Mouse (Mus musculus): ENCODE data around the gene Vcam1. TPM values are rescaled to one million over a fixed set of nuclear protein-coding genes. Genes with fewer than 3 reads are reported as not detected.
A peak's percentile ranks its signal among the peaks of the same experiment; 100 is the strongest.

Gene Vcam1
- polyA plus RNA-seq, 1 experiment from 2014 or later: 67.4 TPM

GRCm38 (mm10) chr3:116129841-116130595 is 530 bp upstream of the Vcam1 start:
- Histone ChIP-seq H3K36me3 (ENCODE audit: control insufficient read depth, insufficient read depth, low read length) (no peaks in the 10 kb centered on the region), H3K4me1 (replicated peaks; ENCODE audit: control insufficient read depth, insufficient read depth, low read length) (no peaks in the 10 kb centered on the region; the same call in 1 of the 2 replicates), H3K4me2 (no peak overlapping the region; the same call in 1 of the 2 replicates), H3K9me3 (ENCODE audit: control insufficient read depth, low read length) (no peaks in the 10 kb centered on the region), H3K27me3 (replicated peaks; ENCODE audit: control insufficient read depth, insufficient read depth, low read length) (no peaks in the 10 kb centered on the region), H3K27ac (ENCODE audit: low read depth, low read length) (no peak overlapping the region), H3K9ac (ENCODE audit: low read depth, low read length) (no peak overlapping the region), H3K4me3 (ENCODE audit: low read depth, low read length) (no peak overlapping the region)
- ATAC-seq (replicated peaks; ENCODE audit: low FRiP score): no peak
- 40% methylated on average over 4 of the region's 4 CpGs for WGBS
- no peak for DNase-seq (ENCODE audit: low spot score)

DNA sequence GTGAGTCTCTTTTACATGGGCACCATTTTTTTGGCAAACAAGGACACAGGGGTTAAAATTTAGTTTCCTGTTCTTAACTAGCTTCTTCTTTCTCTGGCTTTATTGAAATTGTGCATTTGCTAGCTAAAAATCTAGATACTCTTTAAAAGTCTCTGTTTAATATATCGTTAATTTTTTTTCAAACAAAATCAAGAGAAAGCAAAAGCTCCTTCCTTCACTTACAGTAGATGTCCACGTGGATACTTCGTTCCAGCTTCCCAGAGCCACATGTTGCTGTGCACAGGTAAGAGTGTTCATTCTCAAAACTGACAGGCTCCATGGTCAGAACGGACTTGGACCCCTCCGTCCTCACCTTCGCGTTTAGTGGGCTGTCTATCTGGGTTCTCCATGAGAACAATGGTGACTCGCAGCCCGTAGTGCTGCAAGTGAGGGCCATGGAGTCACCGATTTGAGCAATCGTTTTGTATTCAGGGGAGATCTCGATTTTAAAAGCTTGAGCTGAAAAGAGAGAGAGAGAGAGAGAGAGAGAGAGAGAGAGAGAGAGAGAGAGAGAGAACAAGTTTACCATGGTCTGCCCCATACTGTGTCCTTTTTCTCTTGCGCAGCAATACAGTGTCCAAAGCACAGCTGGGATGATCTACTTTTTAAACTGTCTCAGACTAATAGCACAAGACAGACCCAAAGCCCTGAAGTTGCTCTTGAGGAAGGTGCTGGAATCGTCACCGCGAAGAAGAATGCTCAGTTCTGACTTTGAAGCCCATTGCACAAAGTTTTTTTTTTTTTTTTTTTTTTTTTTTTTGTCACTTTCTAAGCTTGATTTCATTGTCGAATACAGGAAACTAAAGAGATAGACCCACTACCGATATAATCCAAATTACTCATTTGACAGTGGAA is 930 bp downstream of the Vcam1 start:
- Histone ChIP-seq H3K4me1 (replicated peaks; ENCODE audit: control insufficient read depth, insufficient read depth, low read length) (no peaks in the 10 kb centered on the region; the same call in 1 of the 2 replicates), H3K4me3 (ENCODE audit: low read depth, low read length) (peak overlapping the region; percentile 43), H3K4me2 (peak overlapping the region; percentile 58), H3K9ac (ENCODE audit: low read depth, low read length) (peak overlapping the region; percentile 40), H3K9me3 (ENCODE audit: control insufficient read depth, low read length) (no peaks in the 10 kb centered on the region), H3K27ac (ENCODE audit: low read depth, low read length) (no peak overlapping the region), H3K36me3 (ENCODE audit: control insufficient read depth, insufficient read depth, low read length) (peaks cover 2% of the 10 kb centered on the region; the same call in 1 of the 2 replicates), H3K27me3 (replicated peaks; ENCODE audit: control insufficient read depth, insufficient read depth, low read length) (no peaks in the 10 kb centered on the region)
- ATAC-seq (replicated peaks; ENCODE audit: low FRiP score) (0 out of 2 replicates have a peak, but pooled peaks have one; percentile 36), DNase-seq (ENCODE audit: low spot score) (no peak)
- WGBS: 65% methylated on average over 18 of the region's 18 CpGs

- no peaks in the 10 kb centered on the region for H3K9me3 ChIP-seq (ENCODE audit: control insufficient read depth, low read length)
These were observed 1.7 kb downstream of the Vcam1 start for GRCm38 (mm10) chr3:116127836-116128235.

DNA sequence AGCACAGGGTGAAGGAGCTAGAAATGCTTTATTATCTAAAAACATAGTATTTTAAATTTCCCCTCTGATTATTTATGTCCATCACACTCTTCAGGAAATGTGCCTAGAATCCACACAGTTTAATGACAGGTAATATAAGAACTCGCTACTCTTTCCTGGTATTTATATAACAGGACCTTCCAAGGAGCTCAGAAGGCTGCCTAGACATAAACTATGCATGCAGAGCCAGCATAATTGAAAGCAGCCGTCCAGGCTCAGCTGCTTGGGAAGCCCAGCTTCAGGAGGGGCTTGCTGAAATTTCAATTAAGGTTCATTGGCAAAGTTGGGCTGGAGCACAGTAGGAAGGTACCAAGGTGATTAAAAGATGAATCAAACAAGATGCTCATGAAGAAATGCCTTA is 2.2 kb downstream of the Vcam1 start:
- Histone ChIP-seq H3K9ac (ENCODE audit: low read depth, low read length) (0 out of 2 replicates have a peak overlapping the region, but pooled peaks have one; percentile 48), H3K27ac (ENCODE audit: low read depth, low read length) (peak overlapping the region; percentile 53; the same call in 1 of the 2 replicates), H3K27me3 (replicated peaks; ENCODE audit: control insufficient read depth, insufficient read depth, low read length) (no peaks in the 10 kb centered on the region), H3K36me3 (ENCODE audit: control insufficient read depth, insufficient read depth, low read length) (peaks cover 2% of the 10 kb centered on the region; the same call in 1 of the 2 replicates), H3K9me3 (ENCODE audit: control insufficient read depth, low read length) (no peaks in the 10 kb centered on the region), H3K4me1 (replicated peaks; ENCODE audit: control insufficient read depth, insufficient read depth, low read length) (no peaks in the 10 kb centered on the region; the same call in 1 of the 2 replicates), H3K4me3 (ENCODE audit: low read depth, low read length) (peak overlapping the region; percentile 43), H3K4me2 (peak overlapping the region; percentile 57)
- DNase-seq (ENCODE audit: low spot score) (no peak), ATAC-seq (replicated peaks; ENCODE audit: low FRiP score) (no peak)
- WGBS: 42% methylated on average over 2 of the region's 2 CpGs

More at GRCm38 (mm10) chr3:116127836-116128235, 1.7 kb downstream of the Vcam1 start:
- 63% methylated on average over 3 of the region's 3 CpGs for WGBS
- Histone ChIP-seq H3K27me3 (replicated peaks; ENCODE audit: control insufficient read depth, insufficient read depth, low read length) (no peaks in the 10 kb centered on the region), H3K36me3 (ENCODE audit: control insufficient read depth, insufficient read depth, low read length) (peaks cover 2% of the 10 kb centered on the region; the same call in 1 of the 2 replicates), H3K4me2 (peak overlapping the region; percentile 58), H3K4me1 (replicated peaks; ENCODE audit: control insufficient read depth, insufficient read depth, low read length) (no peaks in the 10 kb centered on the region; the same call in 1 of the 2 replicates), H3K9ac (ENCODE audit: low read depth, low read length) (peak overlapping the region; percentile 40; the same call in 1 of the 2 replicates), H3K4me3 (ENCODE audit: low read depth, low read length) (peak overlapping the region; percentile 43), H3K27ac (ENCODE audit: low read depth, low read length) (no peak overlapping the region)
- ATAC-seq (replicated peaks; ENCODE audit: low FRiP score): no peak
- no peak for DNase-seq (ENCODE audit: low spot score)

- Histone ChIP-seq H3K9me3 (ENCODE audit: control insufficient read depth, low read length) (no peaks in the 10 kb centered on the region), H3K27me3 (replicated peaks; ENCODE audit: control insufficient read depth, insufficient read depth, low read length) (no peaks in the 10 kb centered on the region), H3K4me1 (replicated peaks; ENCODE audit: control insufficient read depth, insufficient read depth, low read length) (no peaks in the 10 kb centered on the region; the same call in 1 of the 2 replicates), H3K4me2 (peak overlapping the region; percentile 57), H3K27ac (ENCODE audit: low read depth, low read length) (peak overlapping the region; percentile 53; the same call in 1 of the 2 replicates), H3K9ac (ENCODE audit: low read depth, low read length) (no peak overlapping the region), H3K4me3 (ENCODE audit: low read depth, low read length) (peak overlapping the region; percentile 43), H3K36me3 (ENCODE audit: control insufficient read depth, insufficient read depth, low read length) (peaks cover 2% of the 10 kb centered on the region; the same call in 1 of the 2 replicates)
- ATAC-seq (replicated peaks; ENCODE audit: low FRiP score) (peak; percentile 43; the same call in 1 of the 2 replicates), DNase-seq (ENCODE audit: low spot score) (no peak)
- WGBS: 62% methylated on average over 7 of the region's 7 CpGs
These were observed 2.8 kb downstream of the Vcam1 start for GRCm38 (mm10) chr3:116126508-116127190.

GRCm38 (mm10) chr3:116126070-116126469 is 3.4 kb downstream of the Vcam1 start:
- Histone ChIP-seq H3K27ac (ENCODE audit: low read depth, low read length) (no peak overlapping the region), H3K4me1 (replicated peaks; ENCODE audit: control insufficient read depth, insufficient read depth, low read length) (no peaks in the 10 kb centered on the region; the same call in 1 of the 2 replicates), H3K4me3 (ENCODE audit: low read depth, low read length) (peak overlapping the region; percentile 13; the same call in 1 of the 2 replicates), H3K27me3 (replicated peaks; ENCODE audit: control insufficient read depth, insufficient read depth, low read length) (no peaks in the 10 kb centered on the region), H3K9me3 (ENCODE audit: control insufficient read depth, low read length) (no peaks in the 10 kb centered on the region), H3K4me2 (peak overlapping the region; percentile 43), H3K36me3 (ENCODE audit: control insufficient read depth, insufficient read depth, low read length) (peaks cover 2% of the 10 kb centered on the region; the same call in 1 of the 2 replicates), H3K9ac (ENCODE audit: low read depth, low read length) (no peak overlapping the region)
- DNase-seq (ENCODE audit: low spot score) (no peak), ATAC-seq (replicated peaks; ENCODE audit: low FRiP score) (no peak)
- WGBS: 60% methylated on average over 4 of the region's 4 CpGs

DNA sequence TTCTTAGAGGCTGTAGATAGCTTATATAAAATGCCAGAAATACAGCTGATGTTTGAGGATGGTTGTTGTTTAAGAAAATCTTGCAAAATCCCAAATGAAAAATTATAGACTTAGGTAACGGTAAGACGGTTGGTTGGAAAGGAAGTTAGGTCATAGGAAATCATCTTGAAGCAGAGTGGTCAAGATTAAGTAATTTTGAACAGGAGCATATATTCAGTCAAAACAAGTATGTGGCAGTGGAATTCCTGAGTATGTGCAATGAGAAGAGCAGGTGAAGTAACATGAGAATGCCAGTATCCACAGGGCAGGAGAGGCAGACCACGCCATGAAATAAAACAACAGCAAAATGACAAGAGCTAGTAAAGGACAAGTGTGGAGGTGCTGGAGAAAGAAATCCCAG is 5.7 kb downstream of the Vcam1 start:
- WGBS: 90% methylated on average over 3 of the region's 3 CpGs
- H3K36me3 ChIP-seq (ENCODE audit: control insufficient read depth, insufficient read depth, low read length): peaks cover 2% of the 10 kb centered on the region; the same call in 1 of the 2 replicates
- no peak overlapping the region for H3K4me2 ChIP-seq
- no peak overlapping the region for H3K9ac ChIP-seq (ENCODE audit: low read depth, low read length)
- H3K4me3 ChIP-seq (ENCODE audit: low read depth, low read length): no peak overlapping the region
- no peak for DNase-seq (ENCODE audit: low spot score)
- no peak for ATAC-seq (replicated peaks; ENCODE audit: low FRiP score)
- no peaks in the 10 kb centered on the region for H3K27me3 ChIP-seq (replicated peaks; ENCODE audit: control insufficient read depth, insufficient read depth, low read length)
- no peak overlapping the region for H3K27ac ChIP-seq (ENCODE audit: low read depth, low read length)
- no peaks in the 10 kb centered on the region for H3K9me3 ChIP-seq (ENCODE audit: control insufficient read depth, low read length)
- no peaks in the 10 kb centered on the region for H3K4me1 ChIP-seq (replicated peaks; ENCODE audit: control insufficient read depth, insufficient read depth, low read length)

DNA sequence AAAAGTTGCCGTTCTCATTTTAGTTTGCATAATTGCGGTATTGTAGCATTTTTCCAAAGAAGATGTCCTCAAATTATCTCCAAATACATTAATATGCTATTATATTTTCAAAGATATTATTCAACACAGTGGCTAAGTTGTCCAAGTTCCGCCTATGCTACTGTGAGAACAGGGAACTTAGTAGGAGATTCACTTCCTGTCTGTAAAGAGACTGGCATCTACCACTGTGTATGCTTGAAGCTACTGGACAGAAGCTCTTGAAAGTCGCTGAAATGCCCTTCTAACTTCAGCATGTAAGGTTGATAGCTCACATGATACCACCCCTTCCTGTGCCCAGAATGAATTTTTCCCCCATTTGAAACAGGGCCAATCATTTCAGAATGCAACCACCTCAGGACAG is 6.8 kb downstream of the Vcam1 start:
- DNase-seq (ENCODE audit: low spot score): no peak
- ATAC-seq (replicated peaks; ENCODE audit: low FRiP score): no peak
- Histone ChIP-seq H3K27me3 (replicated peaks; ENCODE audit: control insufficient read depth, insufficient read depth, low read length) (no peaks in the 10 kb centered on the region), H3K9me3 (ENCODE audit: control insufficient read depth, low read length) (no peaks in the 10 kb centered on the region), H3K27ac (ENCODE audit: low read depth, low read length) (no peak overlapping the region), H3K4me2 (no peak overlapping the region), H3K9ac (ENCODE audit: low read depth, low read length) (no peak overlapping the region), H3K4me3 (ENCODE audit: low read depth, low read length) (no peak overlapping the region), H3K36me3 (ENCODE audit: control insufficient read depth, insufficient read depth, low read length) (peaks cover 2% of the 10 kb centered on the region; the same call in 1 of the 2 replicates), H3K4me1 (replicated peaks; ENCODE audit: control insufficient read depth, insufficient read depth, low read length) (no peaks in the 10 kb centered on the region)
- 71% methylated on average over 4 of the region's 4 CpGs for WGBS

Measured in liver, embryonic 11.5 days (tissue).